Mouse (Mus musculus): ENCODE data around the gene Cdk12. TPM values are rescaled to one million over a fixed set of nuclear protein-coding genes. Genes with fewer than 3 reads are reported as not detected.
"Not testable (repeated sequence)": the region's sequence is repeated elsewhere in the genome, so short reads cannot be mapped to it uniquely, and the experiment has no call there.

Cdk12 gene
- 10 to 100 TPM; 26.3 to 27.6 TPM for total RNA-seq (2021)
- long read RNA-seq, experiment 1, partial matches to known transcripts, result 2 of 5 reads
- long read RNA-seq, experiment 1, other reads (novel, unspliced or antisense), result 3 of 5 reads
- long read RNA-seq, experiment 2, partial matches to known transcripts, result 0 of 1 reads
- long read RNA-seq, experiment 2, other reads (novel, unspliced or antisense), result 1 of 1 reads

- DNase-seq, result peak; percentile 94 to 97
- intact Hi-C loops (cut with DNase I), result loop anchor here (5.0 kb wide), 1 partner anchor 170 kb away; no protein-coding TSS in a partner anchor
Observed at GRCm38 (mm10) chr11:98202641-98203350, at the start of gene Cdk12. Gene Cdk12, plus strand, starts transcription at chr11:98203059.

- intact Hi-C loops (cut with DNase I), result loop anchor here (5.0 kb wide), 1 partner anchor 77 kb away; no protein-coding TSS in a partner anchor
- DNase-seq, result no peak
Observed at GRCm38 (mm10) chr11:98155094-98155493, 47.8 kb upstream of the Cdk12 start.

DNA sequence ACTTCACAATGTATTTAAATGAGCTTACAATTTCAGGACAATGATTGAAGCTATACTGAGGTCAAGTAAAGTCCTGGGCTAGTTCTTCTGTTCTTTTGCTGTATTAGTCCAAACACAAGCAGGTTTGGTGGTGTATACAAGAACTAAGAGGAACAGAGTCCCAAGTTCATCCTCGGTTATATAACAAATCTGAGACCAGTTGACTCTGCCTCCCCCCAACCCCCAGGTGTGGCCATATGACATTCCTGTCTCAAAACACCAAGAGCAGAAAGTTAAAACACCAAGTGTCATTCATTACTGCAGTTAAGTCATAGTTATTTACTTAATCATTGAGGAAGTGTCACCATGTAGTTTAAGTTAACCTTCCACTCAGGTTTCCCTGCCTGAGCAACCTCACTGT lies 34.5 kb upstream of the Cdk12 start:
- intact Hi-C loops (cut with DNase I), result no loop called here
- no peak for DNase-seq

DNA sequence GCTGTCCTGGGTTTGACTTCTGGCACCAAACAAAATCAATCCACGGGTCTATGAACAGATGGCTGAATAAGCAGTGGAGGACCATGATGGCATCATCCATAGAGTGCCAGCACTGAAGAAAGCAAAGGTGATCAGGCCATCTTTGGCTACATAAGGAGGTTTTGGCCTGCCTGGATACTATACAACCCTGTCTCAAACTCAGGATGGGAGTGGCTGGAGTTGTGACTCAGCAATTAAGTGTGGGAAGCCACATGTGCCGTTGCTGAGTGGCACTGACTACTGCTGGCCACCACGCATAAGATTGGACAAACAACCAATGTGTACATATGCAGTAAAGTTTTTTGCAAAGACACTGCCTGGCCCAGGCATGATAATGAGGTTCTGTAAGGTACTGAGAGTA lies 20.7 kb upstream of the Cdk12 start:
- DNase-seq; intact Hi-C loops (cut with DNase I): not testable (repeated sequence)

DNA sequence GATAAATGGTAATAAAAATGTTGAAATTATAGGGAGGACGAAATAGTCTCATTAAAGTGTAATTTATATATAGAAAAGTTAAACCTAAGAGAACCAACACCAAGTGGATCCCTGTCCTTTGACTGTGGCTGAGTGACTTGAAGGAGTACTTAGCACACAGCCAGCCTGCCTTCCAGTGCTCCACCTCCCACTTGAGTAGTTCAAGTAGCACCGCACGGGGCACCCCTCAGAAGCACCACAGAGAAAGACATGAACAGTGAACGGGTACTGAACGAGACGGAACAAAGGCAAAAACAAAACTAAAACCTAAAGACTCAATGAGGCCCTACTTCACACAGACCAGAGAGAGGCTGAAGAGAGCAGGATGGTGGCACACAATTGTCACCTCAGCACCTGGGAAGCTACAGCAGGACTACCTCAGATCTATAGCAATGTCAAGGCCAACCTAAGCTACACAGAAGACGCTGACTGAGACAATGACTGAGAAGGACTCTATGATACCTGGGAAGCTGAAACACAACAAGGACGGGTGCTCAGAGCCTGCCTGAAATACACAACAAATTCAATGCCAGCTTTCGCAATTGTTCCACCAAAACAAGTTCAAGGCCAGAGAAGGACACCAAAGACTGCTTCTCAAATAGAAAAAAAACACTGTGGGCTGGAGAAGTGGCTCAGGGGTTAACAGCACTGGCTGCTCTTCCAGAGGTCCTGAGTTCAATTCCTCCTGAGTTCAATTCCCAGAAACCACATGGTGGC lies 15.0 kb upstream of the Cdk12 start:
- intact Hi-C loops (cut with DNase I), result no loop called here
- no peak for DNase-seq

- no peak for DNase-seq
- intact Hi-C loops (cut with DNase I), result no loop called here
Observed at GRCm38 (mm10) chr11:98190820-98191219, 12.0 kb upstream of the Cdk12 start.

GRCm38 (mm10) chr11:98192901-98193805 lies 9.7 kb upstream of the Cdk12 start, which contains the start of gene Med1:
Gene Med1, minus strand, starts transcription at chr11:98193293.
- peak; percentile 87 to 93 for DNase-seq
- intact Hi-C loops (cut with DNase I), result no loop called here

- intact Hi-C loops (cut with DNase I), result loop anchor here (5.0 kb wide), 1 partner anchor 170 kb away; no protein-coding TSS in a partner anchor
- peak; percentile 21 to 44 for DNase-seq
Observed at GRCm38 (mm10) chr11:98201791-98202640, 843 bp upstream of the Cdk12 start.

DNA sequence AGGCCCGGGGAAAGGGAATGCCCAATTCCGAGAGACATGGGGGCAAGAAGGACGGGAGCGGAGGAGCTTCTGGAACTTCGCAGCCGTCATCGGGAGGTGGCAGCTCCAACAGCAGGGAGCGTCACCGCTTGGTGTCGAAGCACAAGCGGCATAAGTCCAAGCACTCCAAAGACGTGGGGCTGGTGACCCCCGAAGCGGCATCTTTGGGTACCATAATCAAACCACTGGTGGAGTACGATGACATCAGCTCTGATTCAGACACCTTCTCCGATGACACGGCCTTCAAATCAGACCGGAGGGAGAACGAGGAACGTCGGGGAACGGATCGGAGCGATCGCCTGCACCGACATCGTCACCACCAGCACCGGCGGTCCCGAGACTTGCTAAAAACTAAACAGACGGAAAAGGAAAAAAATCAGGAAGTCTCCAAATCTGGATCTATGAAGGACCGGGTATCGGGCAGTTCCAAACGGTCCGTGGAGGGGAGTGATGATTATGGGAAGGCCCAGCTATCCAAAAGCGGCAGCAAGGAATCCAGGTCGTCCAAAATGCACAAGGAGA lies 572 bp downstream of the Cdk12 start:
- intact Hi-C loops (cut with DNase I), result loop anchor here (5.0 kb wide), 1 partner anchor 171 kb away; no protein-coding TSS in a partner anchor
- no peak for DNase-seq

DNA sequence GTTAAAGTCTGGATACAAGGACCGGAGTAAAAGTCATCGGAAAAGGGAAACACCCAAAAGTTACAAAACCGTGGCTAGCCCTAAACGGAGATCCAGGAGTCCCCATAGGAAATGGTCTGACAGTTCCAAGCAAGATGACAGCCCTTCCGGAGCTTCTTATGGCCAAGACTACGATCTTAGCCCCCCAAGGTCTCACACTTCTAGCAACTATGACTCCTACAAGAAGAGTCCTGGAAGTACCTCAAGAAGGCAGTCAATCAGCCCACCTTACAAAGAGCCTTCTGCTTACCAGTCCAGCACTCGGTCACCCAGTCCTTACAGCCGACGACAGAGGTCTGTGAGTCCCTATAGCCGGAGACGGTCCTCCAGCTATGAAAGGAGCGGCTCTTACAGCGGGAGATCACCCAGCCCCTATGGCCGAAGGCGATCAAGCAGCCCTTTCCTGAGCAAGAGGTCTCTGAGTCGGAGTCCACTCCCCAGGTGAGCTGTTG lies 1.1 kb downstream of the Cdk12 start:
- intact Hi-C loops (cut with DNase I), result loop anchor here (5.0 kb wide), 1 partner anchor 172 kb away; no protein-coding TSS in a partner anchor
- DNase-seq, result peak; percentile 19 to 28

- DNase-seq, result no peak
- intact Hi-C loops (cut with DNase I), result no loop called here
Observed at GRCm38 (mm10) chr11:98205463-98205862, 2.6 kb downstream of the Cdk12 start.

DNA sequence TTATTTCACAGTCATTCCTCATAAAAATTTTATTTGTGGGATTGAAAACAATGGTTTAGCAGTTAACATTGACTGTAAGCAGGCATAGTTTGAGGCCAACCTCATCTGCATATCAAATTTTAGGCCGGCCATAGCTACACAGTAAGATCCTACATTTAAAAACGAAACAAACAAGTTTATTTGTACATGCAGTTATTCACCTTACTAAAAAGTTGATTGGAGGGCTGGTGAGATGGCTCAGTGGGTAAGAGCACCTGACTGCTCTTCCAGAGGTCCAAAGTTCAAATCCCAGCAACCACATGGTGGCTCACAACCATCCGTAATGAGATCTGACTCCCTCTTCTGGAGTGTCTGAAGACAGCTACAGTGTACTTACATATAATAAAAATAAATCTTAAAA lies 3.4 kb downstream of the Cdk12 start:
- intact Hi-C loops (cut with DNase I); DNase-seq: not testable (repeated sequence)

DNA sequence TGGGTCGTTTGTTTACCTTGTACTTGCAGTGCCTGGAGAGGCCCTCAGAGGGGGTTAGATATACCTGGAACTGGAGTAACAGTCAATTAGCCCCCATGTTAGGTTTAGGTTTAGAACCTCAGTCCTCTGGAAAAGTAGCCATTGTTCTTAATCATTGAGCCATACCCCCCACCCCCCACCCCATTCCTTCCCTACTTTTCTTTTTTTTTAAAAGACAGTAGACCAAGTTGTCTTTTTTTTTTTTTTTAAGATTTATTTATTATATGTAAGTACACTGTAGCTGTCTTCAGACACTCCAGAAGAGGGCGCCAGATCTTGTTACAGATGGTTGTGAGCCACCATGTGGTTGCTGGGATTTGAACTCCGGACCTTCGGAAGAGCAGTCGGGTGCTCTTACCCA lies 6.8 kb downstream of the Cdk12 start:
- intact Hi-C loops (cut with DNase I), result not testable (repeated sequence)

GRCm38 (mm10) chr11:98213311-98213710 lies 10.5 kb downstream of the Cdk12 start:
- no peak for DNase-seq
- intact Hi-C loops (cut with DNase I), result no loop called here

More for the DNA sequence above, 6.8 kb downstream of the Cdk12 start:
- DNase-seq, result not testable (repeated sequence)

DNA sequence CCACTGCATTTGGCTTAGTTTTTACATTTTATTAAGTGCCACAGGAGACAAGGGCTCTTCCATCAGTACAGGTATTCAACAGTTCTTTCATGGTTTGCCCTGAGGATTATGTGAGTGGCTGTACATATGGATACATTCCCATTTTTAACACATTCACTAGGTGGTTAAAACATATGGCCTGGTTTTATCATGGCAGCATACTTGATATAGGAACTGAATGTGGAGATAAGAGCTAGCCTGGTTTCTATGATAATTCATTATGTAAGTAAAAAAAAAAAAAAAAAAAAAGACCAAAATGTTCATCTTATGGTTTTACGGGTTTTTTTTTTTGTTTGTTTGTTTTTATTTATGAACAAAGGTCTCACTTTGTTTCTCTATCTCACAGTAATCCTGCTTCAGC lies 23.5 kb downstream of the Cdk12 start:
- no peak for DNase-seq
- intact Hi-C loops (cut with DNase I), result loop anchor here (5.0 kb wide), 1 partner anchor 49 kb away; no protein-coding TSS in a partner anchor

DNA sequence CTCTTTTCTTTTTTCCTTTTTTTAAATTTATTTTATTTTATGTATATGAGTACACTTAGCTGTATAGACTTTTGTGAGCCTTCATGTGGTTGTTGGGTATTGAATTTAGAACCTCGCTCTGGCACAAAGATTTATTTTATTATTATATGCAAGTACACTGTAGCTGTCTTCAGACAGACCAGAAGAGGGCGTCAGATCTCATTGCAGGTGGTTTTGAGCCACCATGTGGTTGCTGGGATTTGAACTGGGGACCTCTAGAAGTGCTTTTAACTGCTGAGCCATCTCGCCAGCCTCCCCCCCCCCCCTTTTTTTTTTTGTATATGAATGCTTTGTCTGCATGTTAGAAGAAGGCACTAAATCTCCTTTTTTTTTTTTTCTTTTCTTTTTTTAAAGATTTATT lies 35.6 kb downstream of the Cdk12 start:
- DNase-seq, result no peak
- intact Hi-C loops (cut with DNase I), result no loop called here

- intact Hi-C loops (cut with DNase I), result no loop called here
Observed at GRCm38 (mm10) chr11:98238995-98239394, 36.1 kb downstream of the Cdk12 start.

DNA sequence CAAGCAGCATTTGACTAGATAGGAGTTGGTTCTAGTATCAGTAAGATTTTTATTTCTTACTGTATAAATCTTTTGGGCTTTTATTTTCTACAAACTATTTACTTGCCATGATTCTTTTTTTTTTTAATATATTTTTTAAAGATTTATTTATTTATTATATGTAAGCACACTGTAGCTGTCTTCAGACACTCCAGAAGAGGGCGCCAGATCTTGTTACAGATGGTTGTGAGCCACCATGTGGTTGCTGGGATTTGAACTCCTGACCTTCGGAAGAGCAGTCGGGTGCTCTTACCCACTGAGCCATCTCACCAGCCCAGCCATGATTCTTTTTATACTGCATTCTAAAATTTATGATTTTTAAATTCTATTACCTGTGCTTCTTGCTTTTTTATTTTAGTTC lies 40.1 kb downstream of the Cdk12 start:
- intact Hi-C loops (cut with DNase I); DNase-seq: not testable (repeated sequence)

More at GRCm38 (mm10) chr11:98238995-98239394, 36.1 kb downstream of the Cdk12 start:
- DNase-seq, result no peak
